Mouse (Mus musculus): ENCODE measurements around the gene Tomm5.

GRCm38 (mm10) chr4:45072261-45072973 lies 35.5 kb downstream of the Tomm5 start:
- TF ChIP-seq EP300 (IDR thresholded peaks at IDR 0.05), result no peak
- no peak for TF ChIP-seq CTCF (IDR thresholded peaks at IDR 0.05)
